Mouse (Mus musculus) myocyte (in vitro differentiated cells): ENCODE data around the gene Plpp3. TPM values are rescaled to one million over a fixed set of nuclear protein-coding genes. Genes with fewer than 3 reads are reported as not detected.

Experiments used
- H3K27me3 ChIP-seq: one replicate; pipeline ENCODE4 v1.6.1; 2011; ENCODE audit not compliant: control insufficient read depth, insufficient read depth, insufficient read length
- H3K36me3 ChIP-seq: one replicate; pipeline ENCODE4 v1.6.1; 2011; ENCODE audit not compliant: control insufficient read depth, insufficient read depth
- H3K4me2 ChIP-seq: one replicate; pipeline ENCODE4 v1.6.1; 2011; ENCODE audit warnings: low read depth, control low read depth
- H3K4me3 ChIP-seq: one replicate; pipeline ENCODE4 v1.5.1; 2011; ENCODE audit warnings: mild to moderate bottlenecking, control low read depth, moderate library complexity
- H3K79me2 ChIP-seq: one replicate; pipeline ENCODE4 v1.6.1; 2011; ENCODE audit not compliant: control insufficient read depth, insufficient read depth
- H3ac ChIP-seq: one replicate; pipeline ENCODE4 v1.6.1; 2011; ENCODE audit not compliant: control insufficient read depth, insufficient read length
- CEBPB ChIP-seq: IDR thresholded peaks from 2 replicates; pipeline ENCODE4 v1.6.1; 2011; ENCODE audit warnings: mild to moderate bottlenecking, moderate library complexity; ENCODE audit not compliant: poor library complexity, insufficient read depth, severe bottlenecking
- E2F4 ChIP-seq: IDR thresholded peaks from one replicate; pipeline ENCODE4 v1.6.1; 2011; ENCODE audit warnings: mild to moderate bottlenecking, control low read depth, moderate library complexity; ENCODE audit not compliant: insufficient read depth
- MAX ChIP-seq: IDR thresholded peaks from one replicate; pipeline ENCODE4 v1.6.1; 2011; ENCODE audit warnings: low read depth, mild to moderate bottlenecking, control low read depth
- MYOD1 ChIP-seq, 3 experiments: IDR thresholded peaks; one replicate each; pipeline ENCODE4 v1.6.1; 2011; ENCODE audit warnings: control low read depth in 2 of 3, low read depth in 2 of 3, mild to moderate bottlenecking in 2 of 3, moderate library complexity in 1 of 3; ENCODE audit not compliant: insufficient read length in 2 of 3, control insufficient read depth in 1 of 3
- MYOG ChIP-seq, 3 experiments: IDR thresholded peaks; one replicate each; pipeline ENCODE4 v1.6.1; 2011; ENCODE audit warnings: control low read depth in 2 of 3, low read depth in 2 of 3, mild to moderate bottlenecking in 2 of 3; ENCODE audit not compliant: insufficient read length in 2 of 3, control insufficient read depth in 1 of 3, insufficient read depth in 1 of 3
- SRF ChIP-seq: IDR thresholded peaks from one replicate; pipeline ENCODE4 v1.6.1; 2011; ENCODE audit warnings: low read depth; ENCODE audit not compliant: control insufficient read depth, insufficient read length
- TCF12 ChIP-seq: IDR thresholded peaks from one replicate; pipeline ENCODE4 v1.6.1; 2011; ENCODE audit warnings: mild to moderate bottlenecking, control low read depth; ENCODE audit not compliant: poor library complexity, insufficient read depth, severe bottlenecking
- TCF3 ChIP-seq: IDR thresholded peaks from one replicate; pipeline ENCODE4 v1.6.1; 2011; ENCODE audit warnings: low read depth, control low read depth; ENCODE audit not compliant: insufficient read length
- polyA plus RNA-seq: library from polyadenylated mRNA; unstranded; fragments of >200 nt; fragmentation: generic; extraction: Trizol; gene quantifications from one replicate; pipeline ENCODE4 v1.2.1, GENCODE M21; 2012; ENCODE audit warnings: missing spikeins

Gene Plpp3
- polyA plus RNA-seq, 1 experiment: 12.7 TPM

DNA sequence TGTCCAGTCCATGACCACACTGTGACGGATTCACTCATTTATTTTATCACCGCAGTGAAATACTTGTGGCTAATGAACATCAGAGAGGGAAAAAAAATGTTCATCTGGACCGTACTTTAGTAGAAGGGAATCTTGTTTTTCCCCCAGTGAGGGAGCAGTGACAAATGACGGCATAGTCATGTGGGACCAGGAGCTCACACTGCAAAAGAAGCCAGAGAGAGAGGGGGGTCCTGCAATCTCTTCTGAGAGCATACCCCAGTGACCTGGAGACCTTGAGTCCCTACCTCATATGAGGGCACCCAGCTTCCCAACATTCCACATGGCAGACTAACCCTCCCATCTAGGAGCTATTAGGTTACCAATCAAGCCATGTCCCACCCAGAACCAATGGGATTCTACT, 116.3 kb downstream of the Plpp3 start:
- Histone ChIP-seq H3K36me3 (no peaks in the 10 kb centered on the region), H3K27me3 (no peaks in the 10 kb centered on the region), H3ac (no peak overlapping the region), H3K79me2 (no peaks in the 10 kb centered on the region), H3K4me3 (no peak overlapping the region), H3K4me2 (no peak overlapping the region)
- no peak for TF ChIP-seq MAX
- no peak for TF ChIP-seq SRF
- TF ChIP-seq E2F4: no peak

DNA sequence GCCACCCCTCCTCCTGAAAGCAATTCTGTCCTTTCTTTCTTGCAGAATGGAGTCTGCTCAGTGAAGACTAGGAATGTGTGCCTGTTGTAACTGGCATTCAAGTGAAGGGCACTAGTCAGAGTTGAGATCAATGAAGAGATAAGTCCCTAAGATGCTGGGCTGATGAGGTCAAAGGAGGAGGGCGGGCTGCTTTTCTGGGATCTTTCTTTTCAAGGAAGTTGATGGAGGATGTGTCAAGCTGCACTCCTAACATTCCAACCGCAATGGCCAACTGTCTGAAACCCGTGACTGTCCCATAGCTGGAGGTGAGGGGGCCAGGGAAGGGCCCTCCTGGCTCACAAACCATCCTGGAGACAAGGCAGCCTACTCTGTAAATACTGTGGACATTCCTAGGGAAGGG, 118.5 kb downstream of the Plpp3 start:
- Histone ChIP-seq H3K79me2 (no peaks in the 10 kb centered on the region), H3K4me3 (no peak overlapping the region), H3ac (no peak overlapping the region), H3K4me2 (no peak overlapping the region), H3K27me3 (no peaks in the 10 kb centered on the region), H3K36me3 (no peaks in the 10 kb centered on the region)
- TF ChIP-seq MYOG (IDR thresholded peaks at IDR 0.05; ENCODE audit: control insufficient read depth in 1 of 3, insufficient read depth in 1 of 3, insufficient read length in 2 of 3, low read depth in 2 of 3): peak in 1 of 3 experiments; percentile 46
- TF ChIP-seq MAX: no peak

DNA sequence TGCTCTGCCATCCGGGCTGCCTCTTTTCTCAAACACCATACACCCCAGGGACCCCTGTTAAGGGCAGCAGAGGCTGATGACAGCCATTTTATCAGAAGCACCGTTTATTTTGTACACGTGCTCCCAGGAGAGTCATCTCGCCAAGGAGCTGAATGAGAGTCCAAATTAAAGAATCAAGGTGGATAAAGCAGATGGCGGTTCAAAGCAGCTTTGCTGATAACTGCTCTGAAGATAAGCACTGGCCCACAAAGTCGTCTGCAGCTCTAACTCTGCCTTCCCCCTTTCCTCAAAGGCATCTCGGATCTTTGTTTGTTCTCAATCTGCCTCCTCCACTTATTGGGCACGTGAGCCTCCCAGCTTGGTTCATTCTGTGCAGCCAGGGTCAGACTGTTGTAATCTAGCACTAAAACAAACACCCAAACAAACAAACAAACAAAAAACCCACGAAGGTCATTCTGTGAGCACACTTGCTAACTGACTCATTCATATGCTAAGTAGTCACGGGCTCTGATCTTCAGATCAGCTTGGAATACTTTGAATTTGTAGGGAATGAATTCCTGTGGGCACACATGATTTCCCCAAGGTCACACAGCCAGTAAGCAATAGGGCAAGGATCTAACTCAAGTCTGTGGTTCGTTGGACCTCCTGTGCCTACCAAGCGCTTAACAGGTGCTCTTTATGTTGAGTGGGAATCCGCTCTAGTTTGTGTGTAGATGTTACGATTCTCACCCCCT, 119.1 kb downstream of the Plpp3 start:
- H3ac ChIP-seq: no peak overlapping the region
- H3K79me2 ChIP-seq: no peaks in the 10 kb centered on the region
- no peak overlapping the region for H3K4me2 ChIP-seq
- TF ChIP-seq MYOG (IDR thresholded peaks at IDR 0.05; ENCODE audit: control insufficient read depth in 1 of 3, insufficient read depth in 1 of 3, insufficient read length in 2 of 3, low read depth in 2 of 3): peak in 1 of 3 experiments; percentile 55
- no peak for TF ChIP-seq MAX
- TF ChIP-seq MYOD1 (IDR thresholded peaks at IDR 0.05; ENCODE audit: control insufficient read depth in 1 of 3, insufficient read length in 2 of 3, low read depth in 2 of 3): peak in 2 of 3 experiments; percentile 30 to 63
- no peak overlapping the region for H3K4me3 ChIP-seq
- no peaks in the 10 kb centered on the region for H3K36me3 ChIP-seq
- H3K27me3 ChIP-seq: no peaks in the 10 kb centered on the region

DNA sequence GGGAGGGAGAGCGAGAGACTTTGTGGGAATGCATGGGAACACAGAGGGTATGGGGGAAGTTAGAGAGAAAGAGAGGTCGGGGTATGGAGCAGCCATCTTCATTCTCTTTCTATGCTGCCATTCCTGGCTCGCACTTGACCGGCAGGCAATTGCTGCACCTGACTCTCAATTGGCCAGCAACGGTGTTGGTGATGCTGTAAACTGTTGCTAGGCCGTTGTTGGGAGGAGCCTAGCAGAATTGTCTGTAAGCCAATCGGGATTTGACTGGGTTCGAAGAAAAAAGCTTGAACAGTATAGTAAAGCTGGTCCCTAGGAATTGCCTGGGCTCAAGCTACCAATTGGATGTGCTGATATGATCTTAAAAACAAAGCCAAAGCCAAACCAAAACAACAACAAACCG, 121.0 kb downstream of the Plpp3 start:
- H3K4me2 ChIP-seq: no peak overlapping the region
- no peak for TF ChIP-seq CEBPB
- TF ChIP-seq TCF12: no peak
- no peak for TF ChIP-seq MYOD1 (IDR thresholded peaks at IDR 0.05; ENCODE audit: control insufficient read depth in 1 of 3, insufficient read length in 2 of 3, low read depth in 2 of 3)
- TF ChIP-seq MAX: no peak
- no peak overlapping the region for H3K4me3 ChIP-seq
- H3K36me3 ChIP-seq: no peaks in the 10 kb centered on the region
- H3K79me2 ChIP-seq: no peaks in the 10 kb centered on the region
- no peak overlapping the region for H3ac ChIP-seq
- H3K27me3 ChIP-seq: no peaks in the 10 kb centered on the region

DNA sequence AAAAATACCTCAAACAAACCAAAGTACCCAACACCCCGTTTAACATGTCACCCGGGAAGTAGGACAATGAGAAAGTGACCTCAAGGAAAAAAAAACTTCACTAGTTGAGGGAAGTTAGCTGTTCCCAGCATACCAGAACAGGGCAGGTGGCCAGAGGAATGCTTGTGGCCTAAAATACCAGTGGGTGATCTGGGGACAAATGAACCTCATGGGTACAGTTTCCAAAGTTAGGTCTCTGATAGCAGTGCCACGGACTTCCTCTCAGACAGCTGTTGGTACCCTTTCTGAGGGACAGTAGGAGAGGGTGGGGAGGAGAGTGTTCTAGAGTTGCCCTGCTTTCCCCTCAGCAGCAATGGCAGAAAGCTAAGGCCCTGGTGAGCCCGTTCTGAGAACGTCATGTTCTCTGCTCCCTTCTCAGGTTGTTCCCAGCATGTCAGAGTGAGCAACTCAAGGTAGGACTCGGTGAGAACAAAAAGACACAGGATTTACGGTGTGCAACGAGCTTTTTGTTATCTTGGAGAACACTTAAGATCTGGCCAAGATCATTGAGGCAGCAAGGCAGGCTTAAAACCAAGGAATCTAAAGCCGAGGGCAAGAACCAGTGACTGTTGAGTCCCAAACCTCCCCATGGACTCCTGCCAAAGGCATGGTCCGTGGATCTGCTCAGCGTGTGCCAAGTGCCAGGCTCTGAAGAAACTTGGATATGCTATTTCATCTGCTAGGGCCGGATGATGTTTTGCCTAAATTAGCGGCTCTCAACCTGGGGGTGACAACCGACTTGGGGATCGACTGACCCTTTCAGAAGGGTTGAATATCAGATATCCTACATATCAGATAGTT, 121.6 kb downstream of the Plpp3 start:
- H3K36me3 ChIP-seq: no peaks in the 10 kb centered on the region
- no peak for TF ChIP-seq TCF3
- TF ChIP-seq MYOD1 (IDR thresholded peaks at IDR 0.05; ENCODE audit: control insufficient read depth in 1 of 3, insufficient read length in 2 of 3, low read depth in 2 of 3): peak in 2 of 3 experiments; percentile 57 to 85
- peak; percentile 62 for TF ChIP-seq TCF12
- peak in 2 of 3 experiments; percentile 82 to 90 for TF ChIP-seq MYOG (IDR thresholded peaks at IDR 0.05; ENCODE audit: control insufficient read depth in 1 of 3, insufficient read depth in 1 of 3, insufficient read length in 2 of 3, low read depth in 2 of 3)
- no peak overlapping the region for H3ac ChIP-seq
- no peak overlapping the region for H3K4me3 ChIP-seq
- H3K4me2 ChIP-seq: peak overlapping the region; percentile 16
- H3K27me3 ChIP-seq: no peaks in the 10 kb centered on the region
- H3K79me2 ChIP-seq: no peaks in the 10 kb centered on the region

DNA sequence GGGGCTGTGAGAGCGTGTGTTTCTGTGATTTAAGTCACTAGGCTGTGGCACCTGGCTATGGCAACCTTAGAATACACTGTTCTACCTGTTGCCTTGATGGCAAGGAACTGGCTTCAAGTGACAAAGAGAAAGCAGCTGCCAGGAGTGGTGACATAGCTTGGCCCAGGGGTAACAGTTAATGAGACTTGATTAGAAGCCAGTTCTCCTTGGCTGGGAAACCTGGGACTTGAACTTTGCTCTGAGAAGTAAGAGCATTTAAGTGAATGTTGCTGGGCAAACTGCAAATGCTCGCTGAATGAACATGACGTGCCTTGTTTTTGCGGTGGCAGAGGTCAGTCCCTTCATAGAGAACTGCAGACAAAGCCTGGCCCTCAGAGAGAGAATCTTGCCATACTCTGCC, 122.7 kb downstream of the Plpp3 start:
- H3K4me3 ChIP-seq: no peak overlapping the region
- no peaks in the 10 kb centered on the region for H3K36me3 ChIP-seq
- no peaks in the 10 kb centered on the region for H3K27me3 ChIP-seq
- H3K79me2 ChIP-seq: no peaks in the 10 kb centered on the region
- no peak overlapping the region for H3K4me2 ChIP-seq
- no peak overlapping the region for H3ac ChIP-seq
- no peak for TF ChIP-seq CEBPB
- no peak for TF ChIP-seq MAX
- TF ChIP-seq TCF3: no peak
- TF ChIP-seq TCF12: no peak
